Mouse (Mus musculus): ENCODE measurements at regions not wholly inside any gene's neighbourhood (a gene's known extent, or its start where the extent isn't known, plus 50 kb on each side); places are given as distances from the start of the nearest gene placed in this dataset.
"Not testable (repeated sequence)": the region's sequence is repeated elsewhere in the genome, so short reads cannot be mapped to it uniquely, and the experiment has no call there.

- no peak for DNase-seq (ENCODE audit: low read depth, low spot score)
These were observed 214.6 kb downstream of the 3100002H09Rik start for GRCm38 (mm10) chr4:124395966-124396395.

GRCm38 (mm10) chr4:124395069-124395965, 215.3 kb downstream of the 3100002H09Rik start:
- DNase-seq (ENCODE audit: low read depth, low spot score) = no peak

GRCm38 (mm10) chr4:124393595-124393994, 217.0 kb downstream of the 3100002H09Rik start:
- DNase-seq (ENCODE audit: low read depth, low spot score) = no peak

GRCm38 (mm10) chr4:124389067-124389466, 221.5 kb downstream of the 3100002H09Rik start:
- DNase-seq (ENCODE audit: low read depth, low spot score) = no peak

- DNase-seq (ENCODE audit: low read depth, low spot score) = peak; percentile 8
These were observed 225.2 kb downstream of the 3100002H09Rik start for GRCm38 (mm10) chr4:124385106-124386055.

- no peak for DNase-seq (ENCODE audit: low read depth, low spot score)
These were observed 234.1 kb downstream of the 3100002H09Rik start for GRCm38 (mm10) chr4:124376504-124376903.

GRCm38 (mm10) chr4:124375581-124375980, 235.0 kb downstream of the 3100002H09Rik start:
- DNase-seq (ENCODE audit: low read depth, low spot score) = no peak

GRCm38 (mm10) chr4:124368831-124369230, 241.8 kb downstream of the 3100002H09Rik start:
- DNase-seq (ENCODE audit: low read depth, low spot score) = no peak

GRCm38 (mm10) chr4:124368085-124368484, 242.5 kb downstream of the 3100002H09Rik start:
- DNase-seq (ENCODE audit: low read depth, low spot score) = no peak

- no peak for DNase-seq (ENCODE audit: low read depth, low spot score)
These were observed 250.1 kb downstream of the 3100002H09Rik start for GRCm38 (mm10) chr4:124360578-124360908.

- DNase-seq (ENCODE audit: low read depth, low spot score) = no peak
These were observed 250.7 kb downstream of the 3100002H09Rik start for GRCm38 (mm10) chr4:124359707-124360577.

GRCm38 (mm10) chr4:124358456-124358855, 252.1 kb downstream of the 3100002H09Rik start:
- not testable (repeated sequence) for DNase-seq (ENCODE audit: low read depth, low spot score)

- DNase-seq (ENCODE audit: low read depth, low spot score) = no peak
These were observed 260.2 kb downstream of the 3100002H09Rik start for GRCm38 (mm10) chr4:124350361-124350760.

GRCm38 (mm10) chr4:124349610-124350295, 260.9 kb downstream of the 3100002H09Rik start:
- no peak for DNase-seq (ENCODE audit: low read depth, low spot score)

GRCm38 (mm10) chr4:124349055-124349454, 261.5 kb downstream of the 3100002H09Rik start:
- no peak for DNase-seq (ENCODE audit: low read depth, low spot score)

- no peak for DNase-seq (ENCODE audit: low read depth, low spot score)
These were observed 270.5 kb downstream of the 3100002H09Rik start for GRCm38 (mm10) chr4:124340073-124340472.

GRCm38 (mm10) chr4:124335726-124336125, 274.9 kb downstream of the 3100002H09Rik start:
- no peak for DNase-seq (ENCODE audit: low read depth, low spot score)

GRCm38 (mm10) chr4:124332974-124333373, 277.6 kb downstream of the 3100002H09Rik start:
- peak; percentile 7 for DNase-seq (ENCODE audit: low read depth, low spot score)

- no peak for DNase-seq (ENCODE audit: low read depth, low spot score)
These were observed 278.2 kb downstream of the 3100002H09Rik start for GRCm38 (mm10) chr4:124332416-124332815.

- DNase-seq (ENCODE audit: low read depth, low spot score) = no peak
These were observed 281.4 kb downstream of the 3100002H09Rik start for GRCm38 (mm10) chr4:124329107-124329771.
